Mouse (Mus musculus) stomach, postnatal 0 days (tissue): ENCODE measurements around the gene Gal3st2b. TPM values are rescaled to one million over a fixed set of nuclear protein-coding genes. Genes with fewer than 3 reads are reported as not detected.
A peak's percentile ranks its signal among the peaks of the same experiment; 100 is the strongest.
"Not testable (repeated sequence)": the region's sequence is repeated elsewhere in the genome, so short reads cannot be mapped to it uniquely, and the experiment has no call there.

ENCODE experiments used
- ATAC-seq: fragments of 200-750 bp; cut with Nextera tagmentation; 2 replicates; pipeline ENCODE4 v1.8.0; 2017; ENCODE audit not compliant: low FRiP score, low TSS enrichment
- DNase-seq: peaks from one replicate; pipeline ENCODE4 v3.0.0-alpha.2; 2016; ENCODE audit warnings: low spot score
- H3K27ac ChIP-seq: fragments of 300-500 bp; sonication (generic); replicated peaks from 2 replicates; pipeline ENCODE4 v1.5.1; 2014; ENCODE audit warnings: mild to moderate bottlenecking, control low read depth
- H3K27me3 ChIP-seq: fragments of 300-500 bp; sonication (generic); 2 replicates; pipeline ENCODE4 v1.6.1; 2014; ENCODE audit warnings: low read length; ENCODE audit not compliant: control insufficient read depth, insufficient read depth
- H3K36me3 ChIP-seq: fragments of 300-500 bp; sonication (generic); 2 replicates; pipeline ENCODE4 v1.6.1; 2014; ENCODE audit warnings: low read length, mixed read lengths; ENCODE audit not compliant: control insufficient read depth, insufficient read depth
- H3K4me1 ChIP-seq: fragments of 300-500 bp; sonication (generic); replicated peaks from 2 replicates; pipeline ENCODE4 v1.6.1; 2014; ENCODE audit warnings: antibody characterized with exemption; ENCODE audit not compliant: control insufficient read depth, insufficient read depth
- H3K4me2 ChIP-seq: fragments of 300-500 bp; sonication (generic); replicated peaks from 2 replicates; pipeline ENCODE4 v1.6.1; 2014; ENCODE audit warnings: low read depth, mild to moderate bottlenecking, control low read depth, moderate library complexity
- H3K4me3 ChIP-seq: fragments of 300-500 bp; sonication (generic); 2 replicates; pipeline ENCODE4 v1.5.1; 2014; ENCODE audit warnings: low read depth, low read length, control low read depth
- H3K9ac ChIP-seq: fragments of 300-500 bp; sonication (generic); 2 replicates; pipeline ENCODE4 v1.6.1; 2014; ENCODE audit warnings: mild to moderate bottlenecking, low read length, control low read depth, mixed read lengths
- H3K9me3 ChIP-seq: fragments of 300-500 bp; sonication (generic); 2 replicates; pipeline ENCODE4 v1.6.1; 2016; ENCODE audit warnings: low read length; ENCODE audit not compliant: control insufficient read depth
- CTCF ChIP-seq: IDR thresholded peaks from 2 replicates; pipeline ENCODE4 v1.5.1; 2016; ENCODE audit warnings: antibody characterized with exemption, low read depth, mild to moderate bottlenecking, moderate library complexity
- WGBS: fragments of 180-500 bp; shearing (Covaris S2); extraction: QIAGEN DNeasy Blood & Tissue Kit; methylation state at CpG from one replicate; pipeline ENCODE4 v1.1.7; 2014; 5-methylcytosine and 5-hydroxymethylcytosine counted together
- polyA plus RNA-seq: library from polyadenylated mRNA; unstranded; fragments of >200 nt; fragmentation: Nextera tagmentation; extraction: Ambion mirVana; gene quantifications from 2 replicates; pipeline ENCODE4 v1.2.1, GENCODE M21; 2015

Gal3st2b gene
- polyA plus RNA-seq: 0.07 and 0.10 TPM in 2 replicates

GRCm38 (mm10) chr1:93918011-93918410 is at the start of gene Gal3st2b:
Gal3st2b (plus strand) TSS chr1:93918311.
- not testable (repeated sequence) for H3K27ac ChIP-seq, H3K36me3 ChIP-seq, H3K27me3 ChIP-seq, ATAC-seq, DNase-seq, H3K4me2 ChIP-seq, H3K4me3 ChIP-seq, H3K9ac ChIP-seq, H3K4me1 ChIP-seq, H3K9me3 ChIP-seq
- WGBS: 77% methylated on average over 2 of the region's 2 CpGs

GRCm38 (mm10) chr1:93871594-93872105 is 46.5 kb upstream of the Gal3st2b start:
- H3K27ac ChIP-seq, H3K4me2 ChIP-seq, H3K4me3 ChIP-seq, H3K9ac ChIP-seq, DNase-seq, H3K9me3 ChIP-seq, H3K27me3 ChIP-seq, H3K4me1 ChIP-seq, H3K36me3 ChIP-seq: not testable (repeated sequence)
- 67% methylated on average over 1 of the region's 1 CpGs for WGBS
- ATAC-seq: peak; percentile 58

- not testable (repeated sequence) for H3K27ac ChIP-seq, H3K4me1 ChIP-seq, ATAC-seq, H3K4me2 ChIP-seq, H3K27me3 ChIP-seq, H3K4me3 ChIP-seq, DNase-seq, H3K9ac ChIP-seq, H3K9me3 ChIP-seq, H3K36me3 ChIP-seq
- 94% methylated on average over 9 of the region's 22 CpGs for WGBS
Observed at GRCm38 (mm10) chr1:93874405-93874804, 43.7 kb upstream of the Gal3st2b start.

GRCm38 (mm10) chr1:93881778-93882177 is 36.3 kb upstream of the Gal3st2b start:
- peak; percentile 90 for ATAC-seq
- not testable (repeated sequence) for DNase-seq, H3K27me3 ChIP-seq, H3K9me3 ChIP-seq, H3K36me3 ChIP-seq, H3K4me2 ChIP-seq, H3K4me3 ChIP-seq, H3K4me1 ChIP-seq, H3K9ac ChIP-seq, H3K27ac ChIP-seq
- WGBS: no CpG with 5 or more reads among the region's 11 CpGs

GRCm38 (mm10) chr1:93890936-93891335 is 27.2 kb upstream of the Gal3st2b start:
- not testable (repeated sequence) for ATAC-seq, H3K9ac ChIP-seq, H3K27me3 ChIP-seq, H3K4me2 ChIP-seq, H3K27ac ChIP-seq, H3K4me3 ChIP-seq, H3K9me3 ChIP-seq, H3K36me3 ChIP-seq, H3K4me1 ChIP-seq
- peak; percentile 7 for DNase-seq
- TF ChIP-seq CTCF: peak; percentile 27; the same call in 1 of the 2 replicates
- WGBS: 50% methylated on average over 1 of the region's 1 CpGs

GRCm38 (mm10) chr1:93897395-93897794 is 20.7 kb upstream of the Gal3st2b start:
- not testable (repeated sequence) for H3K4me2 ChIP-seq, H3K27ac ChIP-seq, ATAC-seq, H3K4me3 ChIP-seq, H3K27me3 ChIP-seq, H3K9ac ChIP-seq, H3K9me3 ChIP-seq, H3K4me1 ChIP-seq, H3K36me3 ChIP-seq, DNase-seq
- WGBS: no CpG with 5 or more reads among the region's 1 CpGs

- H3K4me1 ChIP-seq, H3K36me3 ChIP-seq, H3K9me3 ChIP-seq, H3K4me3 ChIP-seq, ATAC-seq, H3K27ac ChIP-seq, DNase-seq, H3K9ac ChIP-seq, H3K27me3 ChIP-seq, H3K4me2 ChIP-seq: not testable (repeated sequence)
- 33% methylated on average over 1 of the region's 5 CpGs for WGBS
Observed at GRCm38 (mm10) chr1:93901291-93901690, 16.8 kb upstream of the Gal3st2b start.

- H3K4me3 ChIP-seq, H3K27me3 ChIP-seq, H3K4me2 ChIP-seq, ATAC-seq, H3K9ac ChIP-seq, DNase-seq, H3K36me3 ChIP-seq, H3K4me1 ChIP-seq, H3K27ac ChIP-seq, H3K9me3 ChIP-seq: not testable (repeated sequence)
- 73% methylated on average over 2 of the region's 5 CpGs for WGBS
Observed at GRCm38 (mm10) chr1:93906690-93907089, 11.4 kb upstream of the Gal3st2b start.

GRCm38 (mm10) chr1:93908977-93909586 is 9.0 kb upstream of the Gal3st2b start:
- not testable (repeated sequence) for H3K36me3 ChIP-seq, H3K4me3 ChIP-seq, H3K9ac ChIP-seq, H3K4me2 ChIP-seq, H3K4me1 ChIP-seq, H3K27me3 ChIP-seq, DNase-seq, ATAC-seq, H3K27ac ChIP-seq, H3K9me3 ChIP-seq
- no CpG with 5 or more reads among the region's 11 CpGs for WGBS
